In the genomic region with DNA sequence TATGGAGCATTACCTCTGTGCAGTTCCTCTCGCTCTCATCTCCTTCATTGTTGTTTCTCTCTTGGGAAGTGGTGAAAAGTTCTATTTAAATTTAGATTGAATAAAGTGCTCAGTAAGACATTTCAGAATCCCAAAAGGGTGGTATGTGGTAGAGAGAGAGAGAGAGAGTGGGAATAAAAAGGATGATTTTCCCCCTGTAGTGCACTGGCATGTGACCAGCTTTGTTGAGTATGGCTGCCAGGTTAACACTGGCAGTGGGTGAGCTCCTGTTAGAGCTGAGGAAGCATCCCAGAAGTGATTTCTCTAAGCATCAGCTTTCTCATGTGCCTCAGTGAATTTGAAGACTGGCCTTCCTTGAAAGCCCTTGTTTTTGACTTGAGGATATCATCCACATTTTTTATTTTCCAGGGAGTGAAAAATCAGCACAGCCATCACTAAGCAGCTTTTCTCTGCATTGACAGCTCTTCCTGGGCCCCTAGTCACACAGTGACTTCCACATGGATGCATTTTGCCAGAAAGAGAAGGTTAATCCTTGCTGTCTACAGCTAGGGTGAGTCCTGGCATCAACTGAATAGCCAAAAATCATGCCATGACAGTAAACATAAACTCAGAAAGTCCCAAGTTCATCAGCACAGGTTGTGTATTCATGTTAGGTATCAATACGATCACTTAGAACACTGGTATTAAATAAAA, we compare ENCODE assay signal across 24 mouse cellular contexts.
DNase-seq lines count a peak whose midpoint lies in the region; ATAC-seq lines count a peak whose summit lies in the region.
"Had no signal": no experiment of that assay in that cellular context is flagged by ENCODE, and none has a peak within 500 bp of the region (broad histone marks: within the 10 kb centered on the region; RNA-seq: fewer than 3 reads in every experiment).

No protein-coding gene starts in this region.

- peak; percentile 11 to 32 for DNase-seq in cerebellum, postnatal 36 days
- no peak for DNase-seq in cerebellum, adult 9-10 months
- DNase-seq in retina, embryonic 14.5 days (ENCODE audit: low spot score) = peak; percentile 5
- no peak for DNase-seq in retina, postnatal 1 day
- no peak for DNase-seq in gastrocnemius, postnatal 14 days
- DNase-seq: adrenal gland, postnatal 25 days; B cell, adult 2 months; gastrocnemius, postnatal 10 days; heart, adult 2 months; heart, postnatal 4 days; kidney, postnatal 4 days; layer of hippocampus, adult 9-11 months; lung, adult 18-20 months; lung, postnatal 14 days; thymus, adult 2 months had no signal

- H3K4me1 ChIP-seq in hindbrain, embryonic 15.5 days (replicated peaks) = no peaks in the 10 kb centered on the region
- H3K4me1 ChIP-seq in hindbrain, embryonic 12.5 days = no peaks in the 10 kb centered on the region
- H3K4me1 ChIP-seq: embryonic facial prominence, embryonic 10.5 days; kidney, embryonic 15.5 days; megakaryocyte, embryonic 14.5 days; neural tube, embryonic 12.5 days had no signal

- no peaks in the 10 kb centered on the region for H3K36me3 ChIP-seq in hindbrain, embryonic 15.5 days
- H3K36me3 ChIP-seq in hindbrain, embryonic 12.5 days = no peaks in the 10 kb centered on the region
- H3K36me3 ChIP-seq: embryonic facial prominence, embryonic 10.5 days; kidney, embryonic 15.5 days; neural tube, embryonic 12.5 days had no signal

- ATAC-seq in hindbrain, embryonic 15.5 days (ENCODE audit: low FRiP score, low read depth) = peak; percentile 72
- ATAC-seq in hindbrain, embryonic 12.5 days (ENCODE audit: low FRiP score) = no peak
- ATAC-seq: intestine, postnatal 0 days had no signal

- H3K4me2 ChIP-seq in hindbrain, embryonic 15.5 days = no peak overlapping the region
- H3K4me2 ChIP-seq in hindbrain, embryonic 12.5 days (replicated peaks) = no peak overlapping the region
- H3K4me2 ChIP-seq: kidney, embryonic 15.5 days; liver, embryonic 11.5 days; neural tube, embryonic 12.5 days had no signal

- H3K27me3 ChIP-seq in hindbrain, embryonic 15.5 days = no peaks in the 10 kb centered on the region
- no peaks in the 10 kb centered on the region for H3K27me3 ChIP-seq in hindbrain, embryonic 12.5 days
- H3K27me3 ChIP-seq: kidney, embryonic 15.5 days; megakaryocyte, embryonic 14.5 days; neural tube, embryonic 12.5 days had no signal

- no peak overlapping the region for H3K9ac ChIP-seq in hindbrain, embryonic 15.5 days
- H3K9ac ChIP-seq in hindbrain, embryonic 12.5 days = no peak overlapping the region
- H3K9ac ChIP-seq: kidney, embryonic 15.5 days; neural tube, embryonic 12.5 days had no signal

- H3K27ac ChIP-seq in hindbrain, embryonic 15.5 days (replicated peaks) = peak overlapping the region; percentile 53
- no peak overlapping the region for H3K27ac ChIP-seq in hindbrain, embryonic 12.5 days
- H3K27ac ChIP-seq: embryonic facial prominence, embryonic 10.5 days; heart, adult 2 months; kidney, embryonic 15.5 days; left cerebral cortex, adult 2 months; neural tube, embryonic 12.5 days had no signal

- H3K9me3 ChIP-seq in hindbrain, embryonic 15.5 days = no peaks in the 10 kb centered on the region
- no peaks in the 10 kb centered on the region for H3K9me3 ChIP-seq in hindbrain, embryonic 12.5 days (replicated peaks)
- H3K9me3 ChIP-seq: embryonic facial prominence, embryonic 10.5 days; kidney, embryonic 15.5 days; megakaryocyte, embryonic 14.5 days; neural tube, embryonic 12.5 days had no signal

- H3K4me3 ChIP-seq in hindbrain, embryonic 15.5 days = no peak overlapping the region
- H3K4me3 ChIP-seq in hindbrain, embryonic 12.5 days = no peak overlapping the region
- H3K4me3 ChIP-seq: embryonic facial prominence, embryonic 10.5 days; heart, adult 2 months; kidney, embryonic 15.5 days; left cerebral cortex, adult 2 months; megakaryocyte, embryonic 14.5 days; neural tube, embryonic 12.5 days had no signal

- WGBS in hindbrain, embryonic 15.5 days = 73% methylated on average over 2 of the region's 2 CpGs
- 90% methylated on average over 2 of the region's 2 CpGs for WGBS in hindbrain, embryonic 12.5 days

- intact Hi-C loops in gastrocnemius, postnatal 14 days (cut with DNase I; ENCODE audit: low total_unique reads) = no loop called here

Comparison
In these comparisons a context has a peak if more than half of its experiments do, and no peak if none do; other contexts are left out.
1. DNase-seq: peak in cerebellum, postnatal 36 days (2 of 2) and retina, embryonic 14.5 days (single experiment); none in cerebellum, adult 9-10 months (single experiment), retina, postnatal 1 day (single experiment) and gastrocnemius, postnatal 14 days (single experiment).